Mouse (Mus musculus) kidney, adult 2 months (tissue): Measurements from ENCODE around the gene Cps1. TPM values are rescaled to one million over a fixed set of nuclear protein-coding genes. Genes with fewer than 3 reads are reported as not detected.

ENCODE experiments used
- DNase-seq: peaks from one replicate; pipeline ENCODE4 v3.0.0; 2021
- H3K27ac ChIP-seq: fragments of 200-500 bp; 2 replicates; pipeline ENCODE4 v1.5.1; 2012; ENCODE audit warnings: low read depth, low read length, control low read depth, inconsistent platforms; ENCODE audit not compliant: insufficient read depth
- H3K27me3 ChIP-seq: fragments of 200-500 bp; replicated peaks from 2 replicates; pipeline ENCODE4 v1.6.1; 2012; ENCODE audit warnings: mild to moderate bottlenecking, moderate library complexity, low read length, inconsistent platforms; ENCODE audit not compliant: control insufficient read depth, insufficient read depth
- H3K36me3 ChIP-seq: fragments of 200-500 bp; 2 replicates; pipeline ENCODE4 v1.6.1; 2012; ENCODE audit warnings: mild to moderate bottlenecking, moderate library complexity, low read length, inconsistent platforms; ENCODE audit not compliant: control insufficient read depth, insufficient read depth
- H3K4me1 ChIP-seq: fragments of 200-500 bp; 2 replicates; pipeline ENCODE4 v1.6.1; 2011; ENCODE audit warnings: low read length; ENCODE audit not compliant: control insufficient read depth, insufficient read depth
- H3K4me3 ChIP-seq: fragments of 200-500 bp; 2 replicates; pipeline ENCODE4 v1.5.1; 2011; ENCODE audit warnings: mild to moderate bottlenecking, low read depth, low read length, control low read depth; ENCODE audit not compliant: insufficient read depth
- CTCF ChIP-seq: fragments of 200-500 bp; conservative IDR thresholded peaks from 2 replicates; pipeline ENCODE4 v1.5.1; 2011; ENCODE audit warnings: low read depth, mild to moderate bottlenecking, control low read depth, low read length, moderate library complexity, mixed read lengths; ENCODE audit not compliant: insufficient read depth, insufficient read length
- POLR2A ChIP-seq: fragments of 200-500 bp; IDR thresholded peaks from one replicate; pipeline ENCODE4 v1.6.1; 2011; ENCODE audit warnings: low read depth, low read length, control low read depth
- WGBS: fragments of 180-500 bp; shearing (Covaris S2); methylation state at CpG from one replicate; pipeline ENCODE4 v1.1.7; 2018; 5-methylcytosine and 5-hydroxymethylcytosine counted together
- polyA plus RNA-seq: library from polyadenylated mRNA; depleted of rRNA; stranded (reverse); fragments of >200 nt; gene quantifications from 2 replicates; pipeline ENCODE4 v1.2.3, GENCODE M21; 2012; rRNA removed

The Cps1 gene
- polyA plus RNA-seq, 1 experiment, result not detected

- no peak overlapping the region for H3K27ac ChIP-seq
- TF ChIP-seq POLR2A (no peak), CTCF (no peak)
- no peaks in the 10 kb centered on the region for H3K27me3 ChIP-seq
- no peak for DNase-seq
- H3K4me3 ChIP-seq, result no peak overlapping the region
- H3K36me3 ChIP-seq, result no peaks in the 10 kb centered on the region
- no peaks in the 10 kb centered on the region for H3K4me1 ChIP-seq
Observed at GRCm38 (mm10) chr1:67268450-67268849, 145.6 kb downstream of the Cps1 start.

GRCm38 (mm10) chr1:67276270-67276669, 153.4 kb downstream of the Cps1 start:
- DNase-seq, result no peak
- TF ChIP-seq POLR2A (no peak), CTCF (no peak)
- Histone ChIP-seq H3K4me3 (no peak overlapping the region), H3K36me3 (no peaks in the 10 kb centered on the region), H3K27me3 (no peaks in the 10 kb centered on the region), H3K27ac (no peak overlapping the region), H3K4me1 (no peaks in the 10 kb centered on the region)
- 79% methylated on average over 1 of the region's 1 CpGs for WGBS

Other genes with a start within 250 kb of the Cps1 start
- 1.2 and 56.0 TPM in 2 replicates for gene Myl1, start 177.6 kb upstream of the Cps1 start, polyA plus RNA-seq
- 66.9 and 75.1 TPM in 2 replicates for gene Lancl1, start 84.2 kb upstream of the Cps1 start, polyA plus RNA-seq